Mouse (Mus musculus) heart, adult 9 months (tissue): ENCODE data around the gene Gpr84.
A peak's percentile ranks its signal among the peaks of the same experiment; 100 is the strongest.

Experiments used
- DNase-seq, 2 experiments: peaks; one replicate each; pipeline ENCODE4 v3.0.0; 2022; ENCODE audit warnings: low spot score in 2 of 2

The Gpr84 gene

DNA sequence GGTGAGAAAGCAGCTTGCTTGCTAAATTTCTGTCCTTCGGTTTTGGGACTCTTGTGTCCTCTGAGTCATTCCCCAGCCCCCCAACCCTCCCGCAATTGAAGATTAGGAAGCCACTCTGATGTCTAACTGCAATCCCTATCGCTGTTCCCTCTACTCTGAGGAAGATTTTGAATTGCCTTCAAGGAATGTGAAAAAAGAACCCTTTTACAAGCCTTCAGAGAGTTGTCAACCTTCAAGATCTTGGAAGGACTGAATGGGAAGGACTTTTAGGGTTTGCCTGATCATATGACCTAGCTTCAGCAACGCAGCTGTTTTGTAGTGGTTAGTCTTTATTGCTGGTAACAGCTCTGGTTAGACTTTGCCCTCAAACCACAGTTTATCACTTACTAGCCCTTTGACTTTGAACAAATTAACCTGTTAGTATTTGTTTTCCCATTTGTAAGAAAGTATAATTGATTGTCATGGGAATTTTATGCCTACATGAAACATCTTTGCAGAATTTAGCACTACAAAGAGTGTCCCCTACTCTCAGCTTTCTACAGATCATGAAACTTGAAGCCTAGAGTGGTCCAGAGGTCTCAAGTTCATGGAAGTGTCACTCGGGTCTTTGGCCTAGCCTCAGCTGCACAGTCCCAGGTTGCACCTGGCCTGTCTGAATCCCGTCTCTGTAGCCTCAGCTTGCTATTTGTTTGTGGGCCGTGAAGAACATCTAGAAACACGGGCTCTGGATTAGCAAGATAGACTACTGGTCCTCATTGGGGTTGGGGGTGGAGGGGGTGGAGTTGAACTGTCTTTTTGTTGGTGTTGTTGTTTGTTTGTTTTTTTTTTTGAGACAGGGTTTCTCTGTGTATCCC is 4.4 kb downstream of the Gpr84 start:
- no peak for DNase-seq

DNA sequence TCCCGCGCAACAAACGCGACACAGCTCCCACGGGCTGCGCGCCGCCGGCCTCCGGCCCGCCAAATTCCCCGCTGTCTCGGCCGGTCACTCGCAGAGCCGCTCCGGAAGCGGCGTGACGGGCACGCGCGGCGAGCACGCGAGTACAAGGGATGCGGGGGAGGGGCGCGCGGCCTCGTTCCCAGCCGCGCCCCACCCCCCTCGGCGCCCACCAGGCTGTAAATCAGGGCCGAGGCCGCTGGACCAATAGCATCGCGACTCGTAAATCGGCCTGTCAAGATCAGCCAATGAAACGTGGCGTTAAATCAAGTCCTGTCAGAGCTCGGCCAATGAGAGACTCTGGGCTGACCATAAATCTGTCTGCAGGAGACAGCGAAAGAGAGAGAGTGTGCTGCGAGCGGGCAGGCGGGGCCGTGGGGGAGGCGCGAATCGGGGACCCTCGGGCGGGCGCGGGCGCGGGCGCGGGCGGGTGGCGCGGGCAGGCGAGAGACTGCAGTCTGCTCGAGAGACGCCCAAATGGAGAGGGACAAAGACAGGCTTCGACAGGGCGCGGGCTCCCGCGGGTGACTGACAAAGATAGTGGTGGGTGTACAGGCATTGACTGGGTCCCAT is 5.2 kb downstream of the Gpr84 start:
- peak; percentile 98 to 99 for DNase-seq

GRCm38 (mm10) chr15:103304616-103304969 is 5.8 kb downstream of the Gpr84 start:
- peak; percentile 14 to 40 for DNase-seq

DNA sequence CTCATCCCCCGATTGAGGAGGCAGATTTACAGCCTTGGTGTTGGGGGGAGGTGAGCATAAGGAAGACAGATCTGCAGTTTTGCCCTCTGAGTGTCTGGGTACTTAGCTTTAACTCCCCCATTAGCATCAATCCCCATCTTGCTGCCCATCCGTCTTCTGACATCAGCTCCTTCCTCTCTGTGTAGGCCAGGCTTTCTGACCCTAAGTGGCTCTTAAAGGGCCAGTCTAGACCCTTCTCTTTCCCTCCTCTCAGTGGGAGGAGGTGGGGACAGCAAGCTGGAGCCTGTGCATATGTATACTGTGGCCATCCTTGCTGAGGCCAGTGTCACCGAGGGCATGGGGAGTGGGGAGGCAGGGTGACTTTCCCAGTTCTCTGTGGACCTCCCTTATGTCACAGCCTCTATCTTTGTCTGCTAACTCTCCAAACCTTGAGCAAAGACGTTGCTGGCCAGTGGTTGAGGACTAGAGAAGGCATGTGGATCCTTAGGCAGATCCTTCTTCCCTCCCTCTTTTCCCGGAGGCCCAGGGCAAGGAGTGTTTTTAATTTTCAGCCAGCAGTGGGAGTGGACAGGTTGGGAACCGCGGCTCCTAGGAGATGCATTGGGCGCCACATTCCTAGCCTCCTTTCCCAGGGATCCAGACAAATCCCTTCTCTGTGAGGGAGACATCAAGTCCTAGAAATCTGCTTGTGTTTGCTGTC is 6.3 kb downstream of the Gpr84 start:
- peak in 1 of 2 experiments; percentile 15 for DNase-seq

- no peak for DNase-seq
These were observed 7.9 kb downstream of the Gpr84 start for GRCm38 (mm10) chr15:103302341-103303021.

DNA sequence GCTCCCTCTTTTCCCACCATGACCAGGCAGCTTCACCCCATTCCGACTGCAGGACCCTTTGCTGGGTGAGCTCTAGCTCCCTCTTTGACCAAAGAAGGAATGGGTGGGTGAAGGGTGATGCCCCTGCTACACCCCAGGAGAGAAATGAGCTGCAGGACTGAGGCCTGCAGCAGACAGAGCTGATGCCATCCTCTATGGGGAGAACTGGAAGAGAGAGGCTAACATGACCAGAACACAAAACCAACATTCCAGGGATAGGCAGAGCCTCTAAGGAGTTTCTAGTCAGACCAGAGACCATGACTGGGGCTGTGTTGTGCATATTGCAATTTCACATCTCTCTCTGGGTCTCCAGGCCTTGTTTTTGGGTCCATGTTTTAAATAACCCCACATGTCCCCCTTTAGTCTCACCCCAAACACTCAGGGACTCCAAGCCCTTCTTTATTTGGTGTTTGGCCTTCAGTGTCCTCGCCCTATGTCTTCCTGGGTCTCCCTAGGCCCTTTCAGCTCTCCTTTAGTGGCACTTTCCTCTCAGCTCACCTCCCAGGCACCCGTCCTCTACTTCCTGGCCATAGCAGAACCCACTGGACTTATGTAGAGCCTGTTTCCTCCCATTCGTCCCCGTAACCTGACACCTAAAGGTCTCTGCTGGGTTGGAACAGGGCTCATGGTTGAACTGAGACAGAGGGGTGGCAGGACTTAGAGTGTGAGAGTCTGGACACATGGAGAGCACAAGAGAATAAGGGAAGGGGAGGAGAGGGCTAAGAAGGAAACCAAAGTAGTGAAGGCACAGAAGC is 8.7 kb downstream of the Gpr84 start:
- no peak for DNase-seq

GRCm38 (mm10) chr15:103301046-103301445 is 9.4 kb downstream of the Gpr84 start:
- no peak for DNase-seq

- no peak for DNase-seq
These were observed 9.9 kb downstream of the Gpr84 start for GRCm38 (mm10) chr15:103300560-103300959.

DNA sequence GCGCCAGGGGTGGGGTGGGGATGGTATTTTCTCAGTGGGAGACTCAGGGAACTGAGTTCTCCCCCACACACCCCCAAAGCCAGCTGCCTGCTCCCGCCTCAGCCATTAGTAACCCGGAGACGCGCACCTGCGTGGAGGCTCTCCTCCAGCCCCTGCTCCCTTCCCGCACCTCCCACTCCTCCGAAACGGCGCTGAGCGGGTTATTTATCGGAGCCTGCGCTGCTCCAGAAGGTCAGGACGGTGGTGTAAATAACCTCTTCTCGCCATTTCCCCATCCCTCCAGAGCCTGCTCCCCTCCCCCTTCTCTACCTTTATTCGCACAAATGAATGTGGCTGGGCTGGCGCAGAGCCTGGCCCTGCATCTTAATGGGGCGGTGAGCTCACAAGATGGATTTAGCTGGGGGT is 10.3 kb downstream of the Gpr84 start:
- no peak for DNase-seq

- no peak for DNase-seq
These were observed 10.8 kb downstream of the Gpr84 start for GRCm38 (mm10) chr15:103299644-103300043.

DNA sequence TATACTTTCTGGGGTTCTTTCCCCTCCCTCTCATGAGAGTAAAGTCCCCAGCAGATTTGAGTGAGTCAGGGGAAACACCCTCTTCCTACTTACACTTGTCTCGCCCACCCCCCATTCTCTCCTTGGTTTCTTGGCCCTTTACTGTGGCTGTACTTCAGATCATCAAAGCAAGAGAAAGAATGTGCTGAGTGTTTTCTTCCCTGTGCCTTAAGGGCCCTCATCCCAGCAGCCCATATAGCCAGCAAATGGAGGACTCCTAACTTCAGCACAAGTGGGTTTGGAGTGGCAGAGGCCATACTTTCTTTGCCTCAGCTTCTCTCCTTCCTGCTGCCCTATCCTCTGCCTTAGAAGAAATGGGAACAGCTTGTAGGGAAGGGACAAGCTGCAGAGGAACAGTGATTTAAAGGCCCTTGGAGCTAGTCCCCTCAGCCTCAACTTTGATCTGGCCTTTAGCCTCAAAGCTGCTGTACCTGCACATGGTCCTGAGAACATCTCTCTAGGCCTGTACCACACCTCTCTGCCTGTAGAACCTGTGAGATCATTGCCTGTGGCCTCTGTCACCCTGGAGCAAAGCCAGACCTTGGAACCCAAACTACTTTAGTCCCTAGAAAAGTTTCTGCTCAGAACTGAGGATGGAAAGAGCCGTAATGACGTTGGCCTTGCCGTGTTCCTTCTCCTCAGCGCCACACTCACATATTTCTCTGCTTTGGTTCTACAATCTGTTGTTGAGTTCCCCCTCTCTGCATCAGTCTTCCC is 11.4 kb downstream of the Gpr84 start:
- no peak for DNase-seq

DNA sequence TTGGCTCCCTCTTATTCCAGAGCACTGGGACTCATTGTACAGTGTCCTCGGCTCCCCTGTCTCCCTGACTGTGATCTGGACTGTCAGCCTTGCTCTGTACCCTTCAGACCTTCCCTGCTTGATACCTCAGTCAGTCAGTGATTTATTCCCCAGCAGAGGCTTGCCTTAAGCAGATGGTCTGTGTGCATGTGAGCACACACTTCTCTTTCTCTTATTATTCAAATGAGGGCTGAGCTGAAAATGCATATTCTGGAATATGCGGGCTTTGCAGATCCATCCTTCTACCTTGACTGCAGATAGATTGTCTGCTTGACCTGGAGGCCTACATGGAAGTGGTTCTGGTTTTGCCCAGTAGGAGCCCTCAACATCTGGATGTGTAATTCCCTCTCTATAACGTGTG is 12.4 kb downstream of the Gpr84 start:
- no peak for DNase-seq

DNA sequence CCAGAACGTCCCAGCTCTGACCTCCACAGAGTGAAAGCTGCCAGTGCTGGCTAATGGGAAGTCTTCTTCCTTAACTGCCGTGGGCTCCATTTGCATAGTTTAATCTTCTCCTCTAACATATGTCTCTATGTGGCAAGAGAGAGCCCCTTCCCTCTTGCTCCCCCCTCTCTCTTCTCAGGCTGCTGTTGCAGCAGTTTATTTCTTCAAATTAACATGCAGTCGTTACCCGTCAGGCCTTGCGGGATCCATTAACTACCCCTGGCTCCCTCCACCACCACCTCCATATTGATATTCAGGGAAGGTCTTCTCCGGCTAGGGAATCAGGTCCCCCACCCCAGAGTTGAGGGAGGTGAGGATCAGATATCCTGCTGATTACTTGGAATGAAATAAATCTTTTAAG is 13.1 kb downstream of the Gpr84 start:
- DNase-seq, result no peak

- no peak for DNase-seq
These were observed 14.6 kb downstream of the Gpr84 start for GRCm38 (mm10) chr15:103295851-103296250.

- DNase-seq, result no peak
These were observed 15.8 kb downstream of the Gpr84 start for GRCm38 (mm10) chr15:103294649-103295048.

DNA sequence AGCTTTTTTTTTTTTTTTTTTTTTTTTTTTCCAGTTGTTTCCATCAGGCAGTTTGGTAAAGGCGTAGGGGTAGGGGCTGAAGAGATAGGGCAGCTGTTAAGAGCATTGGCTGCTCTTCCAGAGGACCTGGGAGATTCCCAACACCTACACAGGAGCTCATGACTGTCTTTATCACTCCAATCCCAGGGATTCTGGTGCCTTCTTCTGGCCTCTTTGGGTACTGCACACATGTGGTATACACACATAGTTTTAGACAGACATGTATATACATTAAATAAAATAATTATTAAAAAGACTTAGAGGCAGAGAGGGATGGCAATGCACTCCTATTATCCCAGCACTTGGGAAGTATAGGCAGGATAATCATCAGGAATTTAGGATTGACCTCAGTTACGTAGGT is 17.0 kb downstream of the Gpr84 start:
- DNase-seq, result no peak

DNA sequence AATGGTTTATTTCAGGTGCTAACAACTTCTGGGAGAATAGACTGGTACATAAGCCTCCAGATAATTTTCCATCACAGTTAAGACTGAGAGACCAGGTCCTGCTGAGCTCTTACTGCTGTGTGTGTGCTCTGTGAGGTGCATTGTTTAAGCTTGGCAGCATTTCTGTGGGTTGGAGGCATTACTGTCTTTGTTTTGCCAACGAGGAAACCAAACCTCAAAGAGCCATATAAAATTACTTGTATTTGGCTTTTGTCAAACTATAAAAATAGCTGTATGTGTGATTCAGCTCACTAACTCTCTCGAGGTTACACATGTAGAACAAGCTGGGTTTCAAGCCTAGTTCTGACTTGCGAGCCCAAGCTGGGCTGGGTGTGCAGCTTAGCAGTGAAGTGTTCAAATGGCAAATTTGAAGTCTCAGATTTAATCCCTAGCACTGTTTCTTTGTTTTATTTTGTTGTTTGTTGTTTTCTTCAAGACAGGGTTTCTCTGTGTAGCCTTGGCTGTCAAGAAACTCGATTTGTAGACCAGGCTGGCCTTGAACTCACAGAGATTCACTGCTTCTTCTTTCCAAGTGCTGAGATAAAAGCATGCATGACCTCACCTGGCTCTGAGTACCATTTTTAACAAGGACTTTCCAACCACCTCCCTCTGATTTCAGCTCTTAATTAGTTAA is 17.6 kb downstream of the Gpr84 start:
- DNase-seq, result no peak

GRCm38 (mm10) chr15:103290843-103291242 is 19.6 kb downstream of the Gpr84 start:
- no peak for DNase-seq

DNA sequence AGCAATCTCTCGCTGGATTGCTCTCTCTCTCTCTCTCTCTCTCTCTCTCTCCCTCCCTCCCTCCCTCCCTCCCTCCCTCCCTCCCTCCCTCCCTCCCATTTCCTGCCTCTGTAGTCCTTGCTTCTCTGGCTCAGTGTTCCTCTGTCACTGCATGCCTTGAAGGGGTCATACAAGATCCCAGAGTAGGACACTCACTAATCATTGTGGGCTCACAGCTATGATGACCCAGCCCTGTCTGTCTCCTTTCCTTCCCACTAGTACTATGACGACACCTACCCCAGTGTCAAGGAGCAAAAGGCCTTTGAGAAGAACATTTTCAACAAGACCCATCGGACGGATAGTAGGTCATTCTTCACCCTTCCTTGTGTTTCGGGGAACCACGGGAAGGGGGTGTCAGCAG is 20.0 kb downstream of the Gpr84 start:
- DNase-seq, result no peak

DNA sequence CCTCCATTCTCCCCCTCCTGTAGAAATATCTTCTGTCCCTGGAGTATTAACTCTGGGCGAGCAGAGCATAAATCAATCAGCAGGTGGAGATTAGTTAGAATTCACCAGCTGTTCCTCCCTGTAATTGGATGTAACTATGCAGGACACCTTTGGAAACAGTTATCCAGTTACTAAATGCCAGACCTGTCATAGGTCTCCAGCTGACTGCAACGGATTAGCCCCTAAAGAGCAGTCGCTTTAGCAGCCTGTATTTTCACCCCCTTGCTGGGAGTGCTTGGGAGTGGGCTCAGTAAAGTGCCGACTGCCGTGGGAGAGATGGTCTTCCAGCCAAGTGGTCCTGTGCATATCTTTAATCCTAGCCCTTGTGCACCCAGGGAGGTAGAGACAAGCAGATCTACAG is 20.8 kb downstream of the Gpr84 start:
- no peak for DNase-seq
